Mouse (Mus musculus) bone marrow, adult 2 months (tissue): Measurements from ENCODE around the gene Gcnt3. TPM values are rescaled to one million over a fixed set of nuclear protein-coding genes. Genes with fewer than 3 reads are reported as not detected.

Experiments
- H3K27ac ChIP-seq: fragments of 200-500 bp; 2 replicates; pipeline ENCODE4 v1.5.1; 2012; ENCODE audit warnings: low read depth, mild to moderate bottlenecking, control low read depth, inconsistent platforms, low read length; ENCODE audit not compliant: control insufficient read depth, poor library complexity, insufficient read depth
- H3K4me1 ChIP-seq: fragments of 200-500 bp; 2 replicates; pipeline ENCODE4 v1.6.1; 2011; ENCODE audit warnings: low read length; ENCODE audit not compliant: control insufficient read depth, insufficient read depth
- H3K4me3 ChIP-seq: fragments of 200-500 bp; replicated peaks from 2 replicates; pipeline ENCODE3; 2011; ENCODE audit warnings: mild to moderate bottlenecking, low read depth, low read length, control low read depth; ENCODE audit not compliant: control insufficient read depth
- CTCF ChIP-seq: fragments of 200-500 bp; IDR thresholded peaks from 2 replicates; pipeline ENCODE4 v1.5.1; 2011; ENCODE audit warnings: low read length, control low read depth; ENCODE audit not compliant: control insufficient read depth, insufficient read depth
- POLR2A ChIP-seq: fragments of 200-500 bp; IDR thresholded peaks from 2 replicates; pipeline ENCODE4 v1.6.1; 2011; ENCODE audit warnings: low read depth, mild to moderate bottlenecking, control low read depth, low read length, borderline replicate concordance; ENCODE audit not compliant: control insufficient read depth
- WGBS: fragments of 180-500 bp; shearing (Covaris S2); methylation state at CpG from one replicate; pipeline ENCODE4 v1.1.7; 2018; 5-methylcytosine and 5-hydroxymethylcytosine counted together
- polyA plus RNA-seq: library from polyadenylated mRNA; stranded (reverse); fragments of >200 nt; gene quantifications from 2 replicates; pipeline ENCODE4 v1.2.4, GENCODE M21; 2011; ENCODE audit warnings: low replicate concordance; ENCODE audit not compliant: missing spikeins, insufficient read depth, insufficient read length

Gcnt3 gene
- polyA plus RNA-seq, 1 experiment: 0.70 TPM

GRCm38 (mm10) chr9:70022083-70022482 is 15.8 kb downstream of the Gcnt3 start:
- TF ChIP-seq CTCF: no peak
- TF ChIP-seq POLR2A: no peak
- Histone ChIP-seq H3K27ac (no peak overlapping the region), H3K4me1 (no peaks in the 10 kb centered on the region; the same call in 1 of the 2 replicates), H3K4me3 (no peak overlapping the region)
- WGBS: 86% methylated on average over 4 of the region's 4 CpGs

- TF ChIP-seq CTCF: no peak
- no peak for TF ChIP-seq POLR2A
- WGBS: 50% methylated on average over 1 of the region's 1 CpGs
- Histone ChIP-seq H3K27ac (no peak overlapping the region), H3K4me3 (no peak overlapping the region), H3K4me1 (no peaks in the 10 kb centered on the region; the same call in 1 of the 2 replicates)
Measured at GRCm38 (mm10) chr9:70021610-70022009, 16.3 kb downstream of the Gcnt3 start.

DNA sequence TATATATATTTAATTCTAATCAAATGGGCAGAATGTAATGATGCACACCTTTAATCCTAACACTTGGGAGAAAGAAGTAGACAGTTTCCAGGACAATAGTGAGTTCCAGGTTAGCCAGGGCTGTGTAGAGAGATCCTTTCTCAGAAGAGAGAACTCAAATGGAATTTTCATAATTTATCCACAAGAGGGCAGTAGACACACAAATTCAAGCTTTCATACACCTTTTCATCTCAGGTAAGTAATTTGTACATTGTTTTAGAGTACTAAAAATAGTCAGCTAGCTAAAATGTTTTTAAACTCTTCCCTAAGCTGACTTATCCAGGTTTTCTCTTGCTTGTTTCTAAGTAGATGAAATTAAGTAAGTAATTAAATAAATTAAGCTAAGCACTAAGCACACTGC is 19.0 kb downstream of the Gcnt3 start:
- Histone ChIP-seq H3K4me1 (no peaks in the 10 kb centered on the region), H3K4me3 (no peak overlapping the region), H3K27ac (no peak overlapping the region)
- TF ChIP-seq CTCF (no peak), POLR2A (no peak)

DNA sequence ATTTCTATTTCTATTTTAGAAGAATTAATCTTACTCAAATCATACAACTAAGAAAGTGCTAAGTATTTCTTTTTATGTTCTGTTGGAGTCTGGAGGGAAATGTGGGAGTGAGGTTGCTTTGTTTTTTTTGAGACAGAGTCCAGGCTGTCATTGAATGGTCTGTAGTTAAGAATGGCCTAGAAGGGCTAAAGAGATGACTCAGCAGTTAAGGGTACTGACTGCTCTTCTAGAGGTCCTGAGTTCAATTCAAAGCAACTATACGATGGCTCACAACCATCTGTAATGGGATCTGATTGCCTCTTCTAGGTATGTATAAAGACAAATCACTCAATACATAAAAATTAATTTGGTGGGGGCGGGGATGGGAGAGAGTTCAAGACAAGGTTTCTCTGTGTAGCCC is 22.3 kb downstream of the Gcnt3 start:
- 91% methylated on average over 2 of the region's 2 CpGs for WGBS
- H3K4me1 ChIP-seq: no peaks in the 10 kb centered on the region; the same call in 1 of the 2 replicates
- H3K4me3 ChIP-seq: no peak overlapping the region
- no peak overlapping the region for H3K27ac ChIP-seq
- TF ChIP-seq POLR2A (no peak), CTCF (no peak)

DNA sequence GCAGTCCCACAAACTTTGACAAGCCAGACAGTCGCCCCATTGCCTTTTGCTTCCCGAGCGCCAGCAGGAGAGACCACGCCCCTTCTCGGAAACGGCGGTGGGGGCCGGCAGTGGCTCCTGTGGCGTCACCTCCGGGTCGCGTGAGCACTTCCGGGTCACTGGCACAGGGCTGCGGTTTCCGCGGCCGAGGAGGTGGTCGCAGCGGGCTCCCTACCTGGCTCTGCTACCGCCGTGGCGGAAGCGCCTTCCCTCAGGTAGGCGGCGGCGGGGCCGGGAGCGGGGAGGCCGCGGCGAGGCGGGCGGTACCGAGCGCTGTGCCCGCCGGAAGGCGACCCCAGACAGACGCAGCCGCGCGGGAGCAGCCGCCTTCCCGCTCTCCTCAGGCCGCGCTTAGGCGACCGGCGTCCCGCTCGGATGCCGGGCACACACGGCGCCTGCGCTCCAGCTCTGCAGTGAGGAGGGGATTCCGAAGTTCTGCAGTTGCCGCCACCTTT is 25.4 kb downstream of the Gcnt3 start, which contains the start of gene Gtf2a2:
TSS of gene Gtf2a2 (plus strand) at position 143 of the 494 bp plus-strand sequence.
- TF ChIP-seq POLR2A: peak; percentile 68; the same call in 1 of the 2 replicates
- no peak for TF ChIP-seq CTCF
- no peaks in the 10 kb centered on the region; the same call in 1 of the 2 replicates for H3K4me1 ChIP-seq
- peak within 1 kb of the TSS; percentile 96 for H3K4me3 ChIP-seq
- under 1% methylated on average over 56 of the region's 57 CpGs for WGBS
- peak within 1 kb of the TSS; percentile 98 for H3K27ac ChIP-seq

DNA sequence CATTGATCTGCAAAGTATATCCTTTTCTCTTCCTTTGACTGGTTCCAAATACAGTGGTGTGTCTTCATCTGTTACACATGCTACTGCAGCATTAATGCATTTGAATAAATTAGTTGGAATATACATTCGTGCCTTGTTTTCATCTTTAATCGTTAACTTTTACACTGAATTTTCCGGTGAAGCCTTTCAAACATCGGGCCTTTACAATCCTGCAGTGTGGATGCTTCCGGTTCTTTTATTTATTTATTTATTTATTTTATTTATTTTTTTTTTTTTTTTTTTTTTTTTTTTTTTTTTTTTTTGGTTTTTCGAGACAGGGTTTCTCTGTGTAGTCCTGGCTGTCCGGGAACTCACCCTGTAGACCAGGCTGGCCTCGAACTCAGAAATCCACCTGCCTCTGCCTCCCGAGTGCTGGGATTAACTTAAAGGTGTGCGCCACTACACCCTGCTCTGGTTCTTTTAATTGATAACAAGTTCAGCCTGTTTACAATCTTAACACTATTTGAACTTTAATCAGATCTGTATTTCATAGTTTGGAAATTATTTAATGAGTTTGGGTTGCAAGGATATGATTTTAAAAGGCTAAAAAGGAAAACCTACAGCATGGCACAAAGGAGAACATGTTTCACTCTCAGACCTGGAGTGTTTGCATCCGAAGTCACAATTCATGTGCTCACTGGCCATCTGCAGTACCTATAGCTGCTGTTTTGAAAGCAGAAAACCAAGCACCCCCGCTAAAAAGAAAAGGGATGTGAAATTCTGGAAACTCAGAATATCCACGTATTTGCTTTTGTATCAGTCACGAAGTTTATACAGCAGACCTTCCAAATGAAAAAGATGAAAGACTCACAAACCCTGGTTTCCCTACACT is 26.1 kb downstream of the Gcnt3 start:
- peak overlapping the region; percentile 96 for H3K4me3 ChIP-seq
- WGBS: 53% methylated on average over 14 of the region's 14 CpGs
- H3K27ac ChIP-seq: peak overlapping the region; percentile 98
- H3K4me1 ChIP-seq: no peaks in the 10 kb centered on the region; the same call in 1 of the 2 replicates
- TF ChIP-seq POLR2A (no peak), CTCF (no peak)

DNA sequence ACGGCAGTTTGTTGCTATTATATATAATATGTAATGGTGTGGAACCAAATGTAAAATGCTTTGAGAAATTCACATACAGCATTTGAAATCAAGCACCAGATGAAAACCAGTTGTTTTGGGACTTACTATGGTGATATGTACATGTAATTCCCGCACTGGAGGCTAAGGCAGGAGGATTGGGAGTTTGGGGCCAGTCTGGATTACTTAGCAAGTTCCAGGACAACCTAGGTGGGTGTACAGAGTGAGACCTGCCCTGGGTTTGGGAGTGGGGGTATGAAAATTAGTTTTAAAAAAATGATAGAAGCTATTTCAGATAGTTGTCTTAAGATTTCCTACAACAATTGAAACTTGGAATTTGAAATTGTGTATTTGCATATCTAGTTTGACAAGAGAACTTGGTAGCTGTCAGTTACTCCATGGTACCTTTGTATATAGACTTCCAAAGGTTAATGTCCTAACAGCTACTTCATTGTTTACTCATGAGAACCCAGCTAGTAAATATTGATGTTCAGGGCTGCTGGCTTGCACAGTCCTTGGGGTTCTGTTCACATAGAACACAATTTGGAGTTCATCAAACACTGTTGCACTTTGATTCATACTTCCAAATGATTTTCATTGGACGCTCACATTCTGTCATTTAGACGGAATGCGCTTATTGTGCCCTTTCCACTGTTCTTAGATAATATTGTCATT is 27.0 kb downstream of the Gcnt3 start:
- WGBS: 91% methylated on average over 5 of the region's 5 CpGs
- TF ChIP-seq POLR2A: no peak
- no peak for TF ChIP-seq CTCF
- Histone ChIP-seq H3K27ac (no peak overlapping the region), H3K4me1 (no peaks in the 10 kb centered on the region; the same call in 1 of the 2 replicates), H3K4me3 (no peak overlapping the region)

GRCm38 (mm10) chr9:70009754-70010304 is 28.1 kb downstream of the Gcnt3 start:
- no peaks in the 10 kb centered on the region; the same call in 1 of the 2 replicates for H3K4me1 ChIP-seq
- H3K27ac ChIP-seq: no peak overlapping the region
- no peak overlapping the region for H3K4me3 ChIP-seq
- 62% methylated on average over 8 of the region's 8 CpGs for WGBS
- TF ChIP-seq CTCF (no peak), POLR2A (no peak)
